Mouse (Mus musculus): Measurements from ENCODE around the gene Rapgef4. TPM values are rescaled to one million over a fixed set of nuclear protein-coding genes. Genes with fewer than 3 reads are reported as not detected.

Rapgef4 gene
- total and polyA plus RNA-seq, 3 experiments, result 15.3 to 38.9 (median 25.4) TPM

- Histone ChIP-seq H3K27ac (no peak overlapping the region), H3K4me1 (ENCODE audit: control insufficient read depth, insufficient read depth, low read length) (no peaks in the 10 kb centered on the region), H3K9ac (ENCODE audit: low read depth, low read length) (no peak overlapping the region), H3K36me3 (ENCODE audit: control insufficient read depth, insufficient read depth, low read length) (no peaks in the 10 kb centered on the region), H3K79me2 (replicated peaks; ENCODE audit: control insufficient read depth, insufficient read depth, low read length) (no peaks in the 10 kb centered on the region), H3K27me3 (ENCODE audit: control insufficient read depth, insufficient read depth, low read length) (no peaks in the 10 kb centered on the region), H3K4me3 (no peak overlapping the region)
- TF ChIP-seq EP300 (IDR thresholded peaks at IDR 0.05; ENCODE audit: insufficient read depth, low read depth, low read length) (no peak), CTCF (IDR thresholded peaks at IDR 0.05) (peak; percentile 14; the same call in 1 of the 2 replicates)
- DNase-seq, result no peak
- intact Hi-C loops (cut with DNase I), result no loop called here
- WGBS, result 88% methylated on average over 10 of the region's 10 CpGs
These were observed 61.1 kb downstream of the Rapgef4 start for GRCm38 (mm10) chr2:72042093-72042492.

GRCm38 (mm10) chr2:72044191-72044590, 63.2 kb downstream of the Rapgef4 start:
- Histone ChIP-seq H3K79me2 (replicated peaks; ENCODE audit: control insufficient read depth, insufficient read depth, low read length) (no peaks in the 10 kb centered on the region), H3K36me3 (ENCODE audit: control insufficient read depth, insufficient read depth, low read length) (no peaks in the 10 kb centered on the region), H3K9ac (ENCODE audit: low read depth, low read length) (no peak overlapping the region), H3K4me1 (ENCODE audit: control insufficient read depth, insufficient read depth, low read length) (no peaks in the 10 kb centered on the region), H3K27me3 (ENCODE audit: control insufficient read depth, insufficient read depth, low read length) (no peaks in the 10 kb centered on the region), H3K27ac (no peak overlapping the region), H3K4me3 (no peak overlapping the region)
- DNase-seq, result peak in 1 of 2 experiments; percentile 27
- no peak for TF ChIP-seq EP300 (IDR thresholded peaks at IDR 0.05; ENCODE audit: insufficient read depth, low read depth, low read length)
- peak; percentile 72 for TF ChIP-seq CTCF (IDR thresholded peaks at IDR 0.05)
- WGBS, result 43% methylated on average over 6 of the region's 6 CpGs
- intact Hi-C loops (cut with DNase I), result loop anchor here (2.0 kb wide), 1 partner anchor 51 kb away; no protein-coding TSS in a partner anchor

GRCm38 (mm10) chr2:72045024-72045423, 64.0 kb downstream of the Rapgef4 start:
- Histone ChIP-seq H3K27me3 (ENCODE audit: control insufficient read depth, insufficient read depth, low read length) (no peaks in the 10 kb centered on the region), H3K4me3 (no peak overlapping the region), H3K79me2 (replicated peaks; ENCODE audit: control insufficient read depth, insufficient read depth, low read length) (no peaks in the 10 kb centered on the region), H3K4me1 (ENCODE audit: control insufficient read depth, insufficient read depth, low read length) (no peaks in the 10 kb centered on the region), H3K36me3 (ENCODE audit: control insufficient read depth, insufficient read depth, low read length) (no peaks in the 10 kb centered on the region), H3K27ac (no peak overlapping the region), H3K9ac (ENCODE audit: low read depth, low read length) (no peak overlapping the region)
- no peak for TF ChIP-seq CTCF (IDR thresholded peaks at IDR 0.05)
- TF ChIP-seq POLR2A (IDR thresholded peaks at IDR 0.05; ENCODE audit: insufficient read depth, low read depth, low read length), result no peak
- no peak for TF ChIP-seq EP300 (IDR thresholded peaks at IDR 0.05; ENCODE audit: insufficient read depth, low read depth, low read length)
- intact Hi-C loops (cut with DNase I), result loop anchor here (2.0 kb wide), 1 partner anchor 50 kb away; no protein-coding TSS in a partner anchor
- WGBS, result 92% methylated on average over 8 of the region's 8 CpGs
- DNase-seq, result no peak

- Histone ChIP-seq H3K79me2 (replicated peaks; ENCODE audit: control insufficient read depth, insufficient read depth, low read length) (no peaks in the 10 kb centered on the region), H3K36me3 (ENCODE audit: control insufficient read depth, insufficient read depth, low read length) (no peaks in the 10 kb centered on the region), H3K4me1 (ENCODE audit: control insufficient read depth, insufficient read depth, low read length) (no peaks in the 10 kb centered on the region), H3K27ac (no peak overlapping the region), H3K9ac (ENCODE audit: low read depth, low read length) (no peak overlapping the region), H3K4me3 (no peak overlapping the region), H3K27me3 (ENCODE audit: control insufficient read depth, insufficient read depth, low read length) (no peaks in the 10 kb centered on the region)
- DNase-seq, result no peak
- intact Hi-C loops (cut with DNase I), result loop anchor here (2.0 kb wide), 1 partner anchor 49 kb away; no protein-coding TSS in a partner anchor
- TF ChIP-seq POLR2A (IDR thresholded peaks at IDR 0.05; ENCODE audit: insufficient read depth, low read depth, low read length) (no peak), EP300 (IDR thresholded peaks at IDR 0.05; ENCODE audit: insufficient read depth, low read depth, low read length) (no peak), CTCF (IDR thresholded peaks at IDR 0.05) (no peak)
- WGBS, result 86% methylated on average over 11 of the region's 11 CpGs
These were observed 64.6 kb downstream of the Rapgef4 start for GRCm38 (mm10) chr2:72045659-72046058.

GRCm38 (mm10) chr2:72050451-72050850, 69.4 kb downstream of the Rapgef4 start:
- no peaks in the 10 kb centered on the region for H3K36me3 ChIP-seq (ENCODE audit: control insufficient read depth, insufficient read depth, low read length)
- H3K27me3 ChIP-seq (ENCODE audit: control insufficient read depth, insufficient read depth, low read length), result no peaks in the 10 kb centered on the region
- intact Hi-C loops (cut with DNase I), result no loop called here
- H3K4me1 ChIP-seq (ENCODE audit: control insufficient read depth, insufficient read depth, low read length), result 0 out of 2 replicates have a peak, but pooled peaks cover 4% of the 10 kb centered on the region
- H3K79me2 ChIP-seq (replicated peaks; ENCODE audit: control insufficient read depth, insufficient read depth, low read length), result no peaks in the 10 kb centered on the region
- WGBS, result 85% methylated on average over 7 of the region's 7 CpGs
- H3K9ac ChIP-seq (ENCODE audit: low read depth, low read length), result no peak overlapping the region
- TF ChIP-seq CTCF (IDR thresholded peaks at IDR 0.05), result no peak
- no peak for TF ChIP-seq EP300 (IDR thresholded peaks at IDR 0.05; ENCODE audit: insufficient read depth, low read depth, low read length)
- no peak for TF ChIP-seq POLR2A (IDR thresholded peaks at IDR 0.05; ENCODE audit: insufficient read depth, low read depth, low read length)
- H3K27ac ChIP-seq, result no peak overlapping the region
- no peak for DNase-seq
- no peak overlapping the region for H3K4me3 ChIP-seq

- peak overlapping the region; percentile 55 for H3K4me3 ChIP-seq
- TF ChIP-seq CTCF (IDR thresholded peaks at IDR 0.05) (no peak), POLR2A (IDR thresholded peaks at IDR 0.05; ENCODE audit: insufficient read depth, low read depth, low read length) (peak; percentile 24; the same call in 1 of the 2 replicates)
- H3K27ac ChIP-seq, result peak overlapping the region; percentile 85
- intact Hi-C loops (cut with DNase I), result loop anchor here (2.0 kb wide), 3 partner anchors 17 to 63 kb away; no protein-coding TSS in a partner anchor
- no peaks in the 10 kb centered on the region for H3K36me3 ChIP-seq (ENCODE audit: control insufficient read depth, insufficient read depth, low read length)
- WGBS, result 9% methylated on average over 5 of the region's 5 CpGs
- H3K79me2 ChIP-seq (replicated peaks; ENCODE audit: control insufficient read depth, insufficient read depth, low read length), result no peaks in the 10 kb centered on the region
- peak; percentile 51 to 55 for DNase-seq
- H3K4me1 ChIP-seq (ENCODE audit: control insufficient read depth, insufficient read depth, low read length), result 0 out of 2 replicates have a peak, but pooled peaks cover 4% of the 10 kb centered on the region
- H3K27me3 ChIP-seq (ENCODE audit: control insufficient read depth, insufficient read depth, low read length), result no peaks in the 10 kb centered on the region
- H3K9ac ChIP-seq (ENCODE audit: low read depth, low read length), result peak overlapping the region; percentile 63
These were observed 73.2 kb downstream of the Rapgef4 start for GRCm38 (mm10) chr2:72054280-72054679.

Measured in heart, adult 2 months (tissue).